Mouse (Mus musculus): Measurements from ENCODE around the gene Tbca.
A peak's percentile ranks its signal among the peaks of the same experiment; 100 is the strongest.

The Tbca gene

GRCm38 (mm10) chr13:94788771-94789649 is at the start of gene Tbca:
Tbca (plus strand) TSS chr13:94788910.
- DNase-seq (ENCODE audit: low read depth, low spot score), result peak; percentile 90

- DNase-seq (ENCODE audit: low read depth, low spot score), result peak; percentile 82
Measured at GRCm38 (mm10) chr13:94745176-94745575, 43.5 kb upstream of the Tbca start.

GRCm38 (mm10) chr13:94765852-94766251 is 22.9 kb upstream of the Tbca start:
- peak; percentile 41 for DNase-seq (ENCODE audit: low read depth, low spot score)

- no peak for DNase-seq (ENCODE audit: low read depth, low spot score)
Measured at GRCm38 (mm10) chr13:94768460-94769154, 20.1 kb upstream of the Tbca start.

- no peak for DNase-seq (ENCODE audit: low read depth, low spot score)
Measured at GRCm38 (mm10) chr13:94769155-94769470, 19.6 kb upstream of the Tbca start.

- no peak for DNase-seq (ENCODE audit: low read depth, low spot score)
Measured at GRCm38 (mm10) chr13:94786866-94787265, 1.8 kb upstream of the Tbca start.

- no peak for DNase-seq (ENCODE audit: low read depth, low spot score)
Measured at GRCm38 (mm10) chr13:94794689-94795088, 6.0 kb downstream of the Tbca start.

- peak; percentile 12 for DNase-seq (ENCODE audit: low read depth, low spot score)
Measured at GRCm38 (mm10) chr13:94803480-94804057, 14.9 kb downstream of the Tbca start.

- no peak for DNase-seq (ENCODE audit: low read depth, low spot score)
Measured at GRCm38 (mm10) chr13:94806315-94807179, 17.8 kb downstream of the Tbca start.

- DNase-seq (ENCODE audit: low read depth, low spot score), result no peak
Measured at GRCm38 (mm10) chr13:94808596-94808995, 19.9 kb downstream of the Tbca start.

GRCm38 (mm10) chr13:94809724-94810123 is 21.0 kb downstream of the Tbca start:
- DNase-seq (ENCODE audit: low read depth, low spot score), result peak; percentile 33

- DNase-seq (ENCODE audit: low read depth, low spot score), result no peak
Measured at GRCm38 (mm10) chr13:94811451-94811850, 22.7 kb downstream of the Tbca start.

- DNase-seq (ENCODE audit: low read depth, low spot score), result no peak
Measured at GRCm38 (mm10) chr13:94813770-94814169, 25.1 kb downstream of the Tbca start.

GRCm38 (mm10) chr13:94820516-94820915 is 31.8 kb downstream of the Tbca start:
- DNase-seq (ENCODE audit: low read depth, low spot score), result no peak

GRCm38 (mm10) chr13:94820956-94821355 is 32.2 kb downstream of the Tbca start:
- DNase-seq (ENCODE audit: low read depth, low spot score), result no peak

- no peak for DNase-seq (ENCODE audit: low read depth, low spot score)
Measured at GRCm38 (mm10) chr13:94826389-94826788, 37.7 kb downstream of the Tbca start.

- DNase-seq (ENCODE audit: low read depth, low spot score), result no peak
Measured at GRCm38 (mm10) chr13:94826986-94827385, 38.3 kb downstream of the Tbca start.

- no peak for DNase-seq (ENCODE audit: low read depth, low spot score)
Measured at GRCm38 (mm10) chr13:94827847-94828246, 39.1 kb downstream of the Tbca start.

GRCm38 (mm10) chr13:94838047-94838720 is 49.5 kb downstream of the Tbca start:
- DNase-seq (ENCODE audit: low read depth, low spot score), result no peak

- peak; percentile 53 for DNase-seq (ENCODE audit: low read depth, low spot score)
Measured at GRCm38 (mm10) chr13:94838756-94839337, 50.1 kb downstream of the Tbca start.

- peak; percentile 70 for DNase-seq (ENCODE audit: low read depth, low spot score)
Measured at GRCm38 (mm10) chr13:94843236-94843635, 54.5 kb downstream of the Tbca start.

Measured in R1 (cell line).